Mouse (Mus musculus): ENCODE measurements around the gene Hmox1. TPM values are rescaled to one million over a fixed set of nuclear protein-coding genes. Genes with fewer than 3 reads are reported as not detected.

Gene Hmox1
- polyA plus RNA-seq, 1 experiment from 2014 or later = 36.2 TPM

DNA sequence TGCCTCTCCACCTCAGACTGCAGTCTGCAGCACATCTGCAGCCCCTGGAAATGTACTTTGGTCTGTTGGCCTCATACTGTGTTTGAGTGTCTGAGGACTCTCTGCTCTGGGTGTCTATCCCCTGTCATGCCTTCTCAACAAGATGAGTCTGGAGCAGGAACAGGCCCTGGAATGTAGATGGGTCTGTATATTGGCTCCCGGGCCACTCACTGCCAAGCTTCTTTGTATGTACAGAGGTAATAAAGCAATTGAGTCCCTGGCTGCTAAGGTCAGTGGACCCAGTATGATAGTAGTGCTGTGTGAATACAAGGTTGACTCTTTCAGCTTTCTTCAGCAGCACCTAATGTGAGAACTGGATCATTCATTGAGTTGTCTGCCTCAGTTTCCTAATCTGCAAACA is 34.0 kb downstream of the Hmox1 start:
- Histone ChIP-seq H3K4me1 (no peaks in the 10 kb centered on the region), H3K36me3 (peaks cover 60% of the 10 kb centered on the region), H3K27ac (replicated peaks) (no peak overlapping the region), H3K9me3 (replicated peaks) (no peaks in the 10 kb centered on the region), H3K4me3 (replicated peaks) (no peak overlapping the region), H3K4me2 (replicated peaks) (no peak overlapping the region), H3K27me3 (no peaks in the 10 kb centered on the region), H3K9ac (no peak overlapping the region)
- 81% methylated on average over 1 of the region's 1 CpGs for WGBS
- ATAC-seq (ENCODE audit: insufficient number of reproducible peaks, low FRiP score, low TSS enrichment, low read depth) = no peak

DNA sequence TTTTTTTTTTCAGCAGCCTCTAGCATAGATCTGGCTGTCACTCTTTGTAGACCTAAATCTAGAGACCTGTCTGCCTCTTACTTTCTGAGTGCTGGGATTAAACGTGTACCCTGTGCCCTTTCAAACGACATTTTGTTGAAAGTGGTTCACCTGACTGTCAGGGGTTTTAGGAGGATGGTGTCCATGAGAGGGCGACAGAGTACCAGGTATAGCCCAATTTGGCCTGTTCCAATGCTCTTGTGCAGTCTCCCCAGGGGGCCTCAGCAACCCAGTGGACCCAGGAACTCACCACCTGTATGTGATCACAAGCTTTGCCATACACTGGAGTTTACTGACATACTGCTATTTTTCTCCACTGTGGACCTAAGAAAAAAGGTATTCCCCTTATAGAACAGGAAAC is 39.1 kb downstream of the Hmox1 start:
- WGBS = 14% methylated on average over 3 of the region's 3 CpGs
- Histone ChIP-seq H3K27me3 (no peaks in the 10 kb centered on the region), H3K27ac (replicated peaks) (no peak overlapping the region), H3K4me2 (replicated peaks) (no peak overlapping the region), H3K9ac (no peak overlapping the region), H3K4me1 (no peaks in the 10 kb centered on the region), H3K4me3 (replicated peaks) (no peak overlapping the region), H3K9me3 (replicated peaks) (no peaks in the 10 kb centered on the region), H3K36me3 (peaks cover 13% of the 10 kb centered on the region)
- ATAC-seq (ENCODE audit: insufficient number of reproducible peaks, low FRiP score, low TSS enrichment, low read depth) = no peak

DNA sequence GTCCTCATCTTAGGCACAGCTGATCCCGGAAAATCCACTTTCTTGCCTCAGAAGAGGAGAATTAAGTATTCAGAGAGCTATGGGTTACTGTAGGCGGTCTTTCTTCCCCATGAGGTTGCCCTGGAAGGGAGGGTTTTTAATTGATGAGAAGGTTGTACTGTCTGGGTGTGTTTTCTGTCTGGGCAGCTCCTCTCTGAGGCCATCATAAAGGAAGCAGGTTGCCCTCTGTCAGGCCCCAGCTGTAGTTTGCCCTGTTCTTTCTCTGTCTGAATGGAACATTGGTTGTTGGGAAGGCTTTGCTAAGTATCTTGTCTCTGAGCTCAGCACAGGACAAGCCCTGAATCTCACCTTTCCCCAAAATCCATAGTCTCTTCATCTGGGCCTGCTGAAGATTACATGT is 40.0 kb downstream of the Hmox1 start:
- Histone ChIP-seq H3K27me3 (no peaks in the 10 kb centered on the region), H3K4me2 (replicated peaks) (no peak overlapping the region), H3K4me1 (no peaks in the 10 kb centered on the region), H3K36me3 (peaks cover 10% of the 10 kb centered on the region), H3K9ac (no peak overlapping the region), H3K4me3 (replicated peaks) (no peak overlapping the region), H3K9me3 (replicated peaks) (no peaks in the 10 kb centered on the region), H3K27ac (replicated peaks) (no peak overlapping the region)
- 51% methylated on average over 2 of the region's 2 CpGs for whole genome bisulfite sequencing
- ATAC-seq (ENCODE audit: insufficient number of reproducible peaks, low FRiP score, low TSS enrichment, low read depth) = no peak

DNA sequence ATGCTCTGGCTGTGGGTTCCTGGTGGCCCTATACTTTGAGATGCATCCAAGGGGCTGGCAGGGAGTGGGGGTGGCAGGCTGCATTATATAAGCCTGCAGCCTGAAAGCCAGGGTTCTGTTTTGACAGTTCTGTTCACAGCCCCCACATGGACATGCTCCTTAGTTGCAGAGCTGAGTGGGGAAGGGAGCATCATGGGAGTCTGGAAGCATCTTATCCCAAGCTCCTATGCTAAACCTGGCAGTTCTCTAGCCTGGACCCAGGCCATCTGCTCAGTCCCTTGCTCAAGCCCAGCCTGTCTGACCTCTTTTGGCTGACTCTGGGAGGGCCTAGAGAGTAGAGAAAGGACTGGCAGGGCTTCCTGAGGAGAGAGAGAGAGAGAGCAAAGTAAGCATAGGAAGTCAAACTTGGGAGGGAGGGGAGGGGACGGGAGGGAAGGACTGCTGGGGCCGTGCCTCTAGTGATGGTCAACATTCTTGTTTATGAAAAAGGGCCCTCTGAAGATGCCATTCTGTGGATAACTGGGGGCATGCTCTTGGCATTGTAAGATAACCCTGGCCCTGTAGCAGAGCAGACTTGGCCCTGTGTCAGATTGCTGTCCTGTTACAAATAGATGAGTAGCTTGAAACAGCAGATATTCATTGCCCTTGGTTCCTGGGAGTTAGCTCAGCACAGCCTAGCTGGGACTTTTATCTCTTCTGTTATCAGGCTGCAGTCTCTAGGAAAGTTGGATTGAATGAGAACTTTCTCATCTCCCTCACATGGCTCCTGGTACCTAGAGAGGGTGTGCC is 41.4 kb downstream of the Hmox1 start:
- 61% methylated on average over 2 of the region's 2 CpGs for WGBS
- H3K27me3 ChIP-seq = no peaks in the 10 kb centered on the region
- H3K27ac ChIP-seq (replicated peaks) = no peak overlapping the region
- no peak overlapping the region for H3K9ac ChIP-seq
- H3K4me2 ChIP-seq (replicated peaks) = no peak overlapping the region
- H3K36me3 ChIP-seq = no peaks in the 10 kb centered on the region
- H3K9me3 ChIP-seq (replicated peaks) = no peaks in the 10 kb centered on the region
- H3K4me3 ChIP-seq (replicated peaks) = no peak overlapping the region
- ATAC-seq (ENCODE audit: insufficient number of reproducible peaks, low FRiP score, low TSS enrichment, low read depth) = no peak
- H3K4me1 ChIP-seq = no peaks in the 10 kb centered on the region

DNA sequence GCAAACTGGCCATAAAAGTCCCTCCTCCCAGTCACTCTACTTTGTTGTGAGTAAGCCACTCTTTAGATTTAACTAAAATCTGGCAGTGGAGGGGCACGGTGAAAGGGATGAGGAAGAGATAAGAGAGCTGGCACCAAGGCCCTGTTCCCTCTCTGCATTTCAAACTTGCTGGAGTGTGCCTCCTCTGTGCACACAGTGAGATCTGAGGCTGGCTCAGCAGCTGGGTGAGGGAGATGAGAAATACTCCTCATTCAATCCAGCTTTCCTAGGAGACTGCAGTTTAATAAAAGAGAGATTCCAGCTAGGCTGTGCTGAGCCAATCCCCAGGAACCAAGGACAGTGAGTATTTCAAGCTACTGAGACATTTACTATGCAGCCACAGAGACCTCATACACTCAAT is 42.3 kb downstream of the Hmox1 start:
- Histone ChIP-seq H3K4me3 (replicated peaks) (no peak overlapping the region), H3K27me3 (no peaks in the 10 kb centered on the region), H3K27ac (replicated peaks) (no peak overlapping the region), H3K36me3 (no peaks in the 10 kb centered on the region), H3K4me2 (replicated peaks) (no peak overlapping the region), H3K4me1 (no peaks in the 10 kb centered on the region), H3K9ac (no peak overlapping the region), H3K9me3 (replicated peaks) (no peaks in the 10 kb centered on the region)
- WGBS = 61% methylated on average over 1 of the region's 1 CpGs
- ATAC-seq (ENCODE audit: insufficient number of reproducible peaks, low FRiP score, low TSS enrichment, low read depth) = no peak

DNA sequence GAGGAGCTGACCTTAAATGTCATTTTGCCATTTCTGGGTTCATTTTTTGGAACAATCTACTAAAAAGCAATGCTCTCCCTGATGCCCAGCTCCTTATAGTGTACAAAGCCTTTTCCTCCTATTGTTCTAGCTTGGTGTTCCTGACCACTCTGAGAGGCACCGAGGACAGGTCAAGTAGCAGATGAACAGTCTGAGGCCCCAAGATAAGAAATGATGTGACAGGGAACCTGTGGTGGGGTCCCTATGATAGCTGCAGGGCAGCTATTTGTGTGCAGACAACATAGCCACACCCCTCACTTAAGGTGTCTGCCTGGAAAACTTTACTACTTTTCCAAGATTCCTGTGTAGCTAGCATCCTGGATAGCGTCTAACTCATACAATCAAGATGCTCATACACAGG is 42.8 kb downstream of the Hmox1 start:
- 77% methylated on average over 2 of the region's 2 CpGs for WGBS

DNA sequence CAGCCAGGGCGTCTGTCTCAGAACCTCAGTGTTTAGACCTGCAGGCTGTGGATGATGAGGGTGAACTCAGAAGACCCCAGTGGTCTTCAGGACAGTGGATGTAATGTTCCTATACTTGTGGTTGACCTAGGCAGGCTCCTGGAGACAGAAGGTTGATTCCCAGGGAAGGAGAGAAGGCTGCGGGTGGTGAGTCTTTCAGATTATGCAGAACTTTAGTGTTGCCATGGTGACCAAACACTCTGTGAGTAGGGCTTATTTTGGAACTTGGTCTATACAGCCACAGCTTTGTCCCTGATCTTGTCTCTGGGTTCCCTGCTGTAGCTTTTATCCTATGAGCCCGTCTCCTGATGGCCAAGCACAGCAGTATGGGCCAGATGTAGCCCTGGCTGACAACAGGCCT is 44.1 kb downstream of the Hmox1 start:
- Histone ChIP-seq H3K4me2 (replicated peaks) (no peak overlapping the region), H3K9me3 (replicated peaks) (no peaks in the 10 kb centered on the region), H3K27ac (replicated peaks) (no peak overlapping the region), H3K36me3 (no peaks in the 10 kb centered on the region), H3K27me3 (no peaks in the 10 kb centered on the region), H3K4me1 (no peaks in the 10 kb centered on the region), H3K4me3 (replicated peaks) (no peak overlapping the region), H3K9ac (no peak overlapping the region)
- ATAC-seq (ENCODE audit: insufficient number of reproducible peaks, low FRiP score, low TSS enrichment, low read depth) = no peak
- 73% methylated on average over 3 of the region's 3 CpGs for WGBS

More for the DNA sequence above, 42.8 kb downstream of the Hmox1 start:
- no peak overlapping the region for H3K4me3 ChIP-seq (replicated peaks)
- H3K27ac ChIP-seq (replicated peaks) = no peak overlapping the region
- ATAC-seq (ENCODE audit: insufficient number of reproducible peaks, low FRiP score, low TSS enrichment, low read depth) = no peak
- no peaks in the 10 kb centered on the region for H3K27me3 ChIP-seq
- H3K4me2 ChIP-seq (replicated peaks) = no peak overlapping the region
- no peaks in the 10 kb centered on the region for H3K36me3 ChIP-seq
- no peak overlapping the region for H3K9ac ChIP-seq
- no peaks in the 10 kb centered on the region for H3K4me1 ChIP-seq
- H3K9me3 ChIP-seq (replicated peaks) = no peaks in the 10 kb centered on the region

Other genes with a start within 250 kb of the Hmox1 start
- not detected in 2 replicates for gene Isx, start 220.4 kb upstream of the Hmox1 start, polyA plus RNA-seq (2015; fragmentation: Nextera tagmentation; extraction: Ambion mirVana)
- gene Hmgxb4, start 100.3 kb upstream of the Hmox1 start, polyA plus RNA-seq (2015; fragmentation: Nextera tagmentation; extraction: Ambion mirVana) = 27.8 and 38.2 TPM in 2 replicates
- 41.9 and 50.0 TPM in 2 replicates for gene Tom1, start 59.9 kb upstream of the Hmox1 start, polyA plus RNA-seq (2015; fragmentation: Nextera tagmentation; extraction: Ambion mirVana)
- gene Mcm5, start 15.9 kb downstream of the Hmox1 start, polyA plus RNA-seq (2015; fragmentation: Nextera tagmentation; extraction: Ambion mirVana) = 123 and 124 TPM in 2 replicates
- gene Rasd2, start 120.3 kb downstream of the Hmox1 start, polyA plus RNA-seq (2015; fragmentation: Nextera tagmentation; extraction: Ambion mirVana) = 0.88 and 1.4 TPM in 2 replicates

All from embryonic facial prominence, embryonic 15.5 days (tissue).